Mouse (Mus musculus): ENCODE data around the gene Csrp3.

DNA sequence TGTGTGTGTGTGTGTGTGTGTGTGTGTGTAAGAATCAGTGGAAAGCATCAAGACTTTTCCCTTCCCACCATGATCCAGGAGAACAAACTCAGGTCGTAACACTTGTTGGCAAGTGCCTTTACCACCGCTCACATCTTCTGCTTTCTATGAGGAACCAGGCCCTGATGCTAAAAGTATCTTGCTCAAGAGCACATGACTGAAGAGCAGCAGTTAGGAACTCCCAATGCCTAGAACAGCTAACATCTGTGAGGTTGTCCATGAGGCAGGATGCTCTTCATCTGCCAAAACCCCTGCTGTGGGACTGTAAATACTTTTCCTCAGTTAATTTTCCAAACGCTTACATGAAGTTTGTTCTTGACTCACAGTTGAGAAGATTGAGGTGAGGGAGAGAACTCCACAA is 59.5 kb downstream of the Csrp3 start:
- TF ChIP-seq CTCF (IDR thresholded peaks at IDR 0.05; ENCODE audit: control insufficient read depth, insufficient read depth, insufficient read length) (no peak), MAX (IDR thresholded peaks at IDR 0.05) (no peak), FOSL1 (IDR thresholded peaks at IDR 0.05; ENCODE audit: insufficient read depth, low read length, poor library complexity, severe bottlenecking) (no peak), MYOD1 (IDR thresholded peaks at IDR 0.05; ENCODE audit: control insufficient read depth, insufficient read length, low read depth) (no peak), CEBPB (IDR thresholded peaks at IDR 0.05; ENCODE audit: low read depth) (no peak), MYOG (IDR thresholded peaks at IDR 0.05; ENCODE audit: control insufficient read depth, extremely low read depth, insufficient read length) (no peak)

Data from C2C12 (cell line).